Mouse (Mus musculus) intestine, embryonic 16.5 days (tissue): ENCODE measurements around the gene Gdi2. TPM values are rescaled to one million over a fixed set of nuclear protein-coding genes. Genes with fewer than 3 reads are reported as not detected.

Source experiments
- ATAC-seq: fragments of 200-750 bp; cut with Nextera tagmentation; 2 replicates; pipeline ENCODE4 v1.8.0; 2017; ENCODE audit warnings: moderate TSS enrichment, moderate library complexity
- H3K27ac ChIP-seq: fragments of 300-500 bp; sonication (generic); 2 replicates; pipeline ENCODE4 v1.5.1; 2014; ENCODE audit warnings: mild to moderate bottlenecking, low read length
- H3K27me3 ChIP-seq: fragments of 300-500 bp; sonication (generic); replicated peaks from 2 replicates; pipeline ENCODE4 v1.6.1; 2014; ENCODE audit warnings: low read length, control low read depth, mixed read lengths; ENCODE audit not compliant: control insufficient read depth, insufficient read depth
- H3K36me3 ChIP-seq: fragments of 300-500 bp; sonication (generic); 2 replicates; pipeline ENCODE4 v1.6.1; 2014; ENCODE audit warnings: low read length, control low read depth; ENCODE audit not compliant: control insufficient read depth, insufficient read depth
- H3K4me1 ChIP-seq: fragments of 300-500 bp; sonication (generic); 2 replicates; pipeline ENCODE4 v1.6.1; 2014; ENCODE audit warnings: low read length, control low read depth, mixed read lengths; ENCODE audit not compliant: control insufficient read depth, insufficient read depth
- H3K4me2 ChIP-seq: fragments of 300-500 bp; sonication (generic); 2 replicates; pipeline ENCODE4 v1.6.1; 2014; ENCODE audit warnings: low read depth, low read length, control low read depth
- H3K4me3 ChIP-seq: fragments of 300-500 bp; sonication (generic); 2 replicates; pipeline ENCODE4 v1.5.1; 2014; ENCODE audit warnings: mild to moderate bottlenecking, low read length
- H3K9ac ChIP-seq: fragments of 300-500 bp; sonication (generic); 2 replicates; pipeline ENCODE4 v1.6.1; 2014; ENCODE audit warnings: low read depth, low read length
- H3K9me3 ChIP-seq: fragments of 300-500 bp; sonication (generic); 2 replicates; pipeline ENCODE4 v1.6.1; 2016; ENCODE audit warnings: low read length, control low read depth; ENCODE audit not compliant: control insufficient read depth
- WGBS: fragments of 180-500 bp; shearing (Covaris S2); extraction: QIAGEN DNeasy Blood & Tissue Kit; methylation state at CpG from one replicate; pipeline ENCODE4 v1.1.7; 2014; 5-methylcytosine and 5-hydroxymethylcytosine counted together
- polyA plus RNA-seq: library from polyadenylated mRNA; unstranded; fragments of >200 nt; fragmentation: Nextera tagmentation; extraction: Ambion mirVana; gene quantifications from 2 replicates; pipeline ENCODE4 v1.2.1, GENCODE M21; 2015

The Gdi2 gene
- polyA plus RNA-seq, 1 experiment from 2014 or later = 447 TPM

DNA sequence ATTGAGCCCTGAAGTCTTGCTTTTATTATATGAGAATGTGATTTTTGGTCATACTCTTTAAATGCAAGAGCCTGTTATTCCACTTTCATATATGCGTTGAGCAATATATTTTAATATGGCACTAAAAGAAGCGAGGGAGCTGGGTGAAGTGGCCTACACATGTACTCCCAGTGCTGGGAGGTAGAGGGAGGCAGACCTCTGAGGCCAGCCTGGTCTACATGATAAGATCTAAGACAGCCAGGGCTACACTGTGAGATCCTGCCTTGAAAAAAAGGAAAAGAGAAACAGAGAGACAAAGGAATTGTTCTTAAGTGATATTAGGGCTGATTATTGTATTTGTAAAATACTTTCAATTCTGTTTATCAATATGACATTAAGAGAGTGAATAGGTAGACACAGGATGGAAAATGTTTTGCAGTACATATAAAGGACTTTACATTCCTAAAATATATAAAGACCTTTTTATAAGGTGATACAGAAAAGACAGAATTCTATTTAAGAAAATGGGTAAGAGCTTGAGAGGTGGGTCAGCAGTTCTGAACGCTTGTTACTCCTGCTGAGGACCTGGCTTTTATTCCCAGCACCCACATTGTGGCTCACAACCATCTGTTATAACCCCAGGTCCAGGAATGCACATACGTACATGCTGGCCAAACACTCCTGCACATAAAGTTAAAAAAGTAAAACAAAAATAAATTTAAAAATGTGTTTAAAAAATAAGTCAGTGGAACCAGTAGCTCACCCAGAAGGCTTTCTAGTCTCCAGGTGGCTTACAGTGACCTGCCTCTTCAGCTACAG lies 6.4 kb downstream of the Gdi2 start:
- H3K4me1 ChIP-seq = peaks cover 25% of the 10 kb centered on the region
- H3K27me3 ChIP-seq = no peaks in the 10 kb centered on the region
- H3K36me3 ChIP-seq = 0 out of 2 replicates have a peak, but pooled peaks cover 8% of the 10 kb centered on the region
- H3K4me3 ChIP-seq = no peak overlapping the region
- H3K4me2 ChIP-seq = no peak overlapping the region
- H3K27ac ChIP-seq = no peak overlapping the region
- H3K9ac ChIP-seq = no peak overlapping the region
- WGBS = 89% methylated on average over 4 of the region's 4 CpGs
- no peaks in the 10 kb centered on the region for H3K9me3 ChIP-seq
- 0 out of 2 replicates have a peak, but pooled peaks have one; percentile 1 for ATAC-seq

- Histone ChIP-seq H3K4me3 (no peak overlapping the region), H3K4me2 (no peak overlapping the region), H3K36me3 (0 out of 2 replicates have a peak, but pooled peaks cover 8% of the 10 kb centered on the region), H3K4me1 (peaks cover 25% of the 10 kb centered on the region), H3K27me3 (no peaks in the 10 kb centered on the region), H3K27ac (no peak overlapping the region), H3K9ac (no peak overlapping the region), H3K9me3 (no peaks in the 10 kb centered on the region)
- WGBS = 66% methylated on average over 5 of the region's 5 CpGs
- ATAC-seq = peak; percentile 85
Measured at GRCm38 (mm10) chr13:3544925-3545324, 7.1 kb downstream of the Gdi2 start.

GRCm38 (mm10) chr13:3547410-3547809 lies 9.5 kb downstream of the Gdi2 start:
- no peak for ATAC-seq
- WGBS = 77% methylated on average over 3 of the region's 3 CpGs
- Histone ChIP-seq H3K27me3 (no peaks in the 10 kb centered on the region), H3K4me1 (peaks cover 11% of the 10 kb centered on the region), H3K36me3 (0 out of 2 replicates have a peak, but pooled peaks cover 10% of the 10 kb centered on the region), H3K9ac (no peak overlapping the region), H3K4me3 (no peak overlapping the region), H3K27ac (no peak overlapping the region), H3K4me2 (no peak overlapping the region), H3K9me3 (no peaks in the 10 kb centered on the region)

DNA sequence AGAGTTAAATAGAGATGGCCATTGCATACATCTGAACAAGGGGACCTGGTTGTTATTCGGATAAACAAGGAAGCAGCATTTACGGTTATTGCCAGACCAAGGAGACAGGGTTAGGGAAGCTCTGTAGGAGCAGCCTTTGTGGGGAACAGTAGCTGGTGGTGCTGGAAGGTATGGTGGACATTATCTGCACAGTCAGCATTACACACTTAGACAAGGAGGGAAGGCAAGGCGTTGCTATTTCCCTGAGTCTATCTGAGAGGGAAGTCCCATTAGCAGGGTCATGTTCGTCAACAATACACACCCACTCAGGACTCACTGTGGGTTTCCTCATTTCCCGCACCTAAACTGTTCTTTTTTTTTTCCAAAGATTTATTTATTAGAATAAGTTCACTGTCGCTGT lies 10.0 kb downstream of the Gdi2 start:
- H3K27ac ChIP-seq = no peak overlapping the region
- WGBS = 85% methylated on average over 6 of the region's 6 CpGs
- H3K9me3 ChIP-seq = no peaks in the 10 kb centered on the region
- H3K9ac ChIP-seq = no peak overlapping the region
- H3K27me3 ChIP-seq = no peaks in the 10 kb centered on the region
- no peak for ATAC-seq
- peaks cover 11% of the 10 kb centered on the region for H3K4me1 ChIP-seq
- no peak overlapping the region for H3K4me3 ChIP-seq
- no peak overlapping the region for H3K4me2 ChIP-seq
- 0 out of 2 replicates have a peak, but pooled peaks cover 10% of the 10 kb centered on the region for H3K36me3 ChIP-seq

DNA sequence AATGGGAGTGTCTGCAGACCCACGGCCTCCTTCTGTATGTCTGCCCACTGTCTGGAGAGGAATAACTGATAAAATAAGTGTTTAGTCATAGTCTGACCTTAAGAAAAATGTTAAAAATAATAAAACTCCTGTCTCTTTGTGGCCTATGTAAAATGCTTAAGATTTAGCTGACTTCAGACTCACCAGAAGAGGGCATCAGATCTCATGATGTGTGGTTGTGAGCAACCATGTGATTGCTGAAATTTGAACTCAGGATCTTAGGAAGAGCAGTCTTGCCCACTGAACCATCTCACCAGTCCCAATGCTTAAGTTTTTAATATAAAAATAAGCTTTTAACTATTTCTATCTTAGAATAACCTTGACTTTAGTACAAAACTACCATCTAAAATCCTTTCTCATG lies 25.3 kb downstream of the Gdi2 start:
- Histone ChIP-seq H3K36me3 (peaks cover 11% of the 10 kb centered on the region), H3K27me3 (no peaks in the 10 kb centered on the region), H3K9ac (no peak overlapping the region), H3K27ac (no peak overlapping the region), H3K4me3 (no peak overlapping the region), H3K4me1 (no peaks in the 10 kb centered on the region), H3K9me3 (no peaks in the 10 kb centered on the region), H3K4me2 (no peak overlapping the region)
- no peak for ATAC-seq
- 87% methylated on average over 1 of the region's 1 CpGs for WGBS

DNA sequence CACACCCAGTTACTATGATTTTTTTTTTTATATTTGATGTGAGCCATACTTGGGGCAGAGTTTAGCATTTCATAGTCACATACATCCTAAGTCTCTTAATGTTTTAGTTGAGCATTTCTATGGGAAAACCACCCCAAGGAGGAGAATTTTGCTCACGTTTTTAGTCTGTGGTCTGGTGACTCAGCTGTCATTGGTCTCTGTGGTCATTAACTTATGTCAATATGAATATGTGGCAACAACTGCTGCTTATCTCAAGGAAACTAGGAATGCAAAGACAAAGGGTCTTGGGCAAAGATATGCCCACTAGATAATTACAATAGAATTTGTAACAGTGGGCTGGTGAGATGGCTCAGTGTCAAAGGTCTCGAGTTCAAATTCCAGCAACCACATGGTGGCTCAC lies 26.1 kb downstream of the Gdi2 start:
- H3K4me1 ChIP-seq = no peaks in the 10 kb centered on the region
- no peak overlapping the region for H3K9ac ChIP-seq
- H3K4me3 ChIP-seq = no peak overlapping the region
- H3K27ac ChIP-seq = no peak overlapping the region
- peaks cover 11% of the 10 kb centered on the region for H3K36me3 ChIP-seq
- no peaks in the 10 kb centered on the region for H3K27me3 ChIP-seq
- H3K9me3 ChIP-seq = no peaks in the 10 kb centered on the region
- ATAC-seq = no peak
- WGBS = 67% methylated on average over 2 of the region's 2 CpGs
- no peak overlapping the region for H3K4me2 ChIP-seq

GRCm38 (mm10) chr13:3590789-3591188 lies 52.9 kb downstream of the Gdi2 start:
- no peak for ATAC-seq
- no peaks in the 10 kb centered on the region for H3K27me3 ChIP-seq
- 92% methylated on average over 3 of the region's 3 CpGs for WGBS
- H3K4me2 ChIP-seq = no peak overlapping the region
- no peaks in the 10 kb centered on the region for H3K4me1 ChIP-seq
- peaks cover 5% of the 10 kb centered on the region for H3K36me3 ChIP-seq
- no peak overlapping the region for H3K27ac ChIP-seq
- H3K9ac ChIP-seq = no peak overlapping the region
- H3K4me3 ChIP-seq = no peak overlapping the region
- H3K9me3 ChIP-seq = no peaks in the 10 kb centered on the region

GRCm38 (mm10) chr13:3594311-3594710 lies 56.4 kb downstream of the Gdi2 start:
- Histone ChIP-seq H3K36me3 (peaks cover 5% of the 10 kb centered on the region), H3K27ac (no peak overlapping the region), H3K4me3 (no peak overlapping the region), H3K27me3 (no peaks in the 10 kb centered on the region), H3K4me1 (no peaks in the 10 kb centered on the region), H3K9ac (no peak overlapping the region), H3K9me3 (no peaks in the 10 kb centered on the region), H3K4me2 (no peak overlapping the region)
- WGBS = 69% methylated on average over 1 of the region's 1 CpGs
- no peak for ATAC-seq

DNA sequence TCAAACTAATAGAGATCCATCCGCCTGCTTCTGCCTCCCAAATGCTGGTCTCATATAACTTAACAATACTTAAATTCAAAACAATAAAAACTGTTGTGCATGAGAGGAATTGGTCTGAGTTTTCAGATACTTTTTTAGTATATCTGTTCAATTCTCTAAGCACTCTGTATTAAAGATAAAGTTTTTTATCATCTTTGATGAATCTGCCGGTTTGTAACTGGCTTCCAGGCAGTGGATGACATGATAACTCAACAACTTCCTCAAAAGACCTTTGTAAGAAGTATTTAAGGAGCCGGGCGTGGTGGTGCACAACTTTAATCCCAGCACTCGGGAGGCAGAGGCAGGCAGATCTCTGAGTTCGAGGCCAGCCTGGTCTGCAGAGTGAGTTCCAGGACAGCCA lies 58.4 kb downstream of the Gdi2 start:
- WGBS = 92% methylated on average over 6 of the region's 6 CpGs
- no peak overlapping the region for H3K27ac ChIP-seq
- H3K27me3 ChIP-seq = no peaks in the 10 kb centered on the region
- peaks cover 2% of the 10 kb centered on the region; the same call in 1 of the 2 replicates for H3K36me3 ChIP-seq
- no peak for ATAC-seq
- H3K9ac ChIP-seq = no peak overlapping the region
- no peak overlapping the region for H3K4me3 ChIP-seq
- no peak overlapping the region for H3K4me2 ChIP-seq
- no peaks in the 10 kb centered on the region for H3K4me1 ChIP-seq
- H3K9me3 ChIP-seq = no peaks in the 10 kb centered on the region
